Mouse (Mus musculus): ENCODE measurements around the gene Olfr920.

Olfr920 gene

GRCm38 (mm10) chr9:38751999-38752398, at the start of gene Olfr920:
TSS of gene Olfr920 (plus strand) at chr9:38752299.
- no peak for DNase-seq (ENCODE audit: low spot score in 2 of 2)

DNA sequence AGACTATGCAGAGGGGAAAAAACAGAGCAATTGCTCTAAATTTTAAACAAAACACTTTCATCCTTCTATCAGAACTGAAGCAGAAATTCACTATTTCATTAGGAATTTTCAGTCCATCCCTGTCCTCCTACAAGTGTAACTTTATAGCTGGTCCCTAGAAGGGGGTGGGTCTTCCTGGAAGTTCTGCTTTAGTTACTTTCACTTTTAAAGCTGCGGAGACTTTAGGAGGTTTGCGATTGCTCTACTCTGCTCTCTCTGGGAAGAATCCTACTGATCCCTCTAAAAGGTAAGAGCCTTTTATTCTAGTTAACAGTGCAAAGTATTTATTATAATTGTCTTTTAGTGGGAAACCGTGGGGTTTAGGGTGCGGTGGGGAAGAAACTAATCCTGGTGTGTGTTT, 34.0 kb upstream of the Olfr920 start, which contains the start of gene Vwa5a:
Gene Vwa5a (plus strand): TSS at position 167 of the 400 bp plus-strand sequence.
- DNase-seq (ENCODE audit: low spot score in 2 of 2): no peak

GRCm38 (mm10) chr9:38718927-38719441, 33.1 kb upstream of the Olfr920 start:
- DNase-seq (ENCODE audit: low spot score in 2 of 2): no peak

DNA sequence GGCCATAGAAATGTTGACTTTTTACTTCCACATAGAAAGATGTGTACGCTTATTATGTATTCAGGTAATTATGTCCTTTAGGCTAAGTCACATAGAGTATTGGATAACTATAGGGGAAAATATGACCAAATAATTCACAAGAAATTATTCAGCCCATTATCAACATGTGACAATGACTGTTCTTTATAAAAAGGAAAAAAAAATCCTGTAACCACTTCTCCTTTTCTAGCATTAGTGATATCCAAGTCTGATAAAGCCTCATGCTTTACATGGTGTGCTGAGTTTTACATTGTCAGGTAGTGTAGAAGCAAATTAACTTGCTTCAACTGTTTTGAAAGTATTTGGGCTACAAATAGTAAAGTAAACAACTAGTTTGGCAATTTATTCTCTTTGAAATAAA, 28.1 kb upstream of the Olfr920 start:
- no peak for DNase-seq (ENCODE audit: low spot score in 2 of 2)

DNA sequence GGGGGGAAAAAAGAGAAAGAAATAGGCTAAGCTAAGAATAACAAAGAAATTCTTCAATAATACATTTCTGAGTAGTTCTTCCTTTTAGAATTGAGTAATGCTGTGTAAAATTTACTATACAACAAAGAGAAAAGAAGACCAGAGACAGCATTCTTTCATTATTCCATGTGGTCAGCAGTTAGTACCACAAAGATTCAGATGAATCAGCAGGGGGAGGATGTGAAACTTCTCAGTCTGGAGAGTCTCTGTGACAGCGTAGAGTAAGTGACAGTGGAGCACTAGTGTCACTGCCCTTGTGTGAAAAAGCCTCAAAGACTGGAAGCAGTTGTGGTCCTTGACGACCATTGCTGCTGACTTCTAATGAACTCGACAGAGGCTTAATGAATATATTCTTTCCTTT, 23.9 kb upstream of the Olfr920 start:
- no peak for DNase-seq (ENCODE audit: low spot score in 2 of 2)

GRCm38 (mm10) chr9:38741408-38741807, 10.7 kb upstream of the Olfr920 start:
- no peak for DNase-seq (ENCODE audit: low spot score in 2 of 2)

- DNase-seq (ENCODE audit: low spot score in 2 of 2): no peak
These were observed 7.3 kb upstream of the Olfr920 start for GRCm38 (mm10) chr9:38744619-38745315.

DNA sequence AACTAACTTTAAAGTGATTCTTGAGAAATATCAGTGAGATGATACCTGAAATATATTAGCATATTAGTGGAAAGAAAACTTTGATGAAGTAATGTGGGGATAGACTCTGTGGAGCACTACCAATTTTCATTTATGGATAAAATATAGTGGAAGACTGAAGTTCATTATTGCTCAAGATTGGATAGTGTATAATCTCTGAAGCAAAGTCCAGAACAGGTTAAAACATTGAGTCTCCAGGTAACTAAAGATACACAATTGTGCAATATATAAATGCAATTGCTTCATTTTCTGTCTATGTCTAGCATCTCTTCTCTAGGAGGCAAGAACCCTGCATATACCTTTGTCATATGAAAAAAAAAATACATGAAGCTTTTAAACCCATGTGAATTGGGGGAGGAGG, 20.7 kb downstream of the Olfr920 start, which contains the start of gene Olfr921:
Gene Olfr921 (plus strand): TSS at position 301 of the 400 bp plus-strand sequence.
- DNase-seq (ENCODE audit: low spot score in 2 of 2): no peak

- no peak for DNase-seq (ENCODE audit: low spot score in 2 of 2)
These were observed 40.6 kb downstream of the Olfr920 start for GRCm38 (mm10) chr9:38792689-38793088.

- no peak for DNase-seq (ENCODE audit: low spot score in 2 of 2)
These were observed 53.6 kb downstream of the Olfr920 start for GRCm38 (mm10) chr9:38805696-38806095.

Measured in frontal cortex, postnatal 14 days (tissue).